In genomic region chr10:127534036-127534928, GRCm38 (mm10) we compare ENCODE assay signal across 8 mouse cellular contexts. TPM values are rescaled to one million over a fixed set of nuclear protein-coding genes. Genes with fewer than 3 reads are reported as not detected.
DNase-seq lines count a peak whose midpoint lies in the region; ATAC-seq and TF ChIP-seq lines count a peak whose summit lies in the region.

Gene Nxph4, minus strand, starts transcription at chr10:127534559.

- H3K4me1 ChIP-seq in heart, embryonic 11.5 days (ENCODE audit: control insufficient read depth, insufficient read depth, low read length): peaks cover 13% of the 10 kb centered on the region
- H3K4me1 ChIP-seq in heart, postnatal 0 days (ENCODE audit: control insufficient read depth, insufficient read depth): 0 out of 2 replicates have a peak, but pooled peaks cover 7% of the 10 kb centered on the region
- H3K4me1 ChIP-seq in limb, embryonic 11.5 days (ENCODE audit: control insufficient read depth, insufficient read depth, low read length): peaks cover 30% of the 10 kb centered on the region
- peaks cover 32% of the 10 kb centered on the region for H3K4me1 ChIP-seq in olfactory bulb, adult 2 months (ENCODE audit: control insufficient read depth, insufficient read depth, low read length)

- WGBS in heart, embryonic 11.5 days (ENCODE audit: insufficient replicate concordance): 1% methylated on average over 60 of the region's 78 CpGs
- WGBS in heart, postnatal 0 days: under 1% methylated on average over 65 of the region's 78 CpGs
- WGBS in limb, embryonic 11.5 days: 1% methylated on average over 49 of the region's 78 CpGs
- 2% methylated on average over 65 of the region's 78 CpGs for WGBS in olfactory bulb, adult 2 months

- peaks cover 76% of the 10 kb centered on the region for H3K27me3 ChIP-seq in heart, embryonic 11.5 days (ENCODE audit: control insufficient read depth, insufficient read depth, low read length)
- H3K27me3 ChIP-seq in heart, postnatal 0 days (ENCODE audit: control insufficient read depth, insufficient read depth, low read length): peaks cover 83% of the 10 kb centered on the region
- peaks cover 73% of the 10 kb centered on the region for H3K27me3 ChIP-seq in limb, embryonic 11.5 days (ENCODE audit: control insufficient read depth, insufficient read depth, low read length)

- TF ChIP-seq CTCF in heart, postnatal 0 days (IDR thresholded peaks at IDR 0.05; ENCODE audit: low read depth): no peak
- no peak for TF ChIP-seq CTCF in olfactory bulb, adult 2 months (IDR thresholded peaks at IDR 0.05; ENCODE audit: insufficient read depth, low read depth, low read length)

- H3K9ac ChIP-seq in heart, embryonic 11.5 days (ENCODE audit: low read depth, low read length): peak within 1 kb of the TSS; percentile 54
- 0 out of 2 replicates have a peak within 1 kb of the TSS, but pooled peaks have one; percentile 8 for H3K9ac ChIP-seq in heart, postnatal 0 days (replicated peaks; ENCODE audit: low read depth, low read length)
- H3K9ac ChIP-seq in limb, embryonic 11.5 days (ENCODE audit: low read length): no peak within 1 kb of the TSS

- no peak for TF ChIP-seq EP300 in heart, postnatal 0 days (IDR thresholded peaks at IDR 0.05; ENCODE audit: low read depth)

- no peak for ATAC-seq in heart, embryonic 11.5 days (replicated peaks; ENCODE audit: insufficient number of reproducible peaks, low FRiP score, low TSS enrichment)
- ATAC-seq in heart, postnatal 0 days (ENCODE audit: insufficient read depth, low read depth): no peak; the same call in 1 of the 2 replicates
- ATAC-seq in limb, embryonic 11.5 days (ENCODE audit: insufficient number of reproducible peaks, low FRiP score, low TSS enrichment, low read depth): no peak

- H3K4me3 ChIP-seq in heart, embryonic 11.5 days (ENCODE audit: low read depth, low read length): peak within 1 kb of the TSS; percentile 41
- H3K4me3 ChIP-seq in heart, postnatal 0 days (ENCODE audit: low read depth, low read length): peak within 1 kb of the TSS; percentile 54
- H3K4me3 ChIP-seq in limb, embryonic 11.5 days (ENCODE audit: low read depth, low read length): peak within 1 kb of the TSS; percentile 34
- peak within 1 kb of the TSS; percentile 51 for H3K4me3 ChIP-seq in olfactory bulb, adult 2 months (ENCODE audit: insufficient read depth, low read depth, low read length)

- no peak within 1 kb of the TSS for H3K27ac ChIP-seq in heart, embryonic 11.5 days (ENCODE audit: low read depth, low read length)
- H3K27ac ChIP-seq in heart, postnatal 0 days (ENCODE audit: low read depth): no peak within 1 kb of the TSS
- H3K27ac ChIP-seq in limb, embryonic 11.5 days (replicated peaks; ENCODE audit: low read depth, low read length): no peak within 1 kb of the TSS
- H3K27ac ChIP-seq in olfactory bulb, adult 2 months (ENCODE audit: insufficient read depth, low read depth, low read length): no peak within 1 kb of the TSS

- peaks cover 1% of the 10 kb centered on the region; the same call in 1 of the 2 replicates for H3K36me3 ChIP-seq in heart, embryonic 11.5 days (ENCODE audit: control insufficient read depth, insufficient read depth, low read length)
- no peaks in the 10 kb centered on the region for H3K36me3 ChIP-seq in heart, postnatal 0 days (replicated peaks; ENCODE audit: control insufficient read depth, insufficient read depth, low read length)
- no peaks in the 10 kb centered on the region for H3K36me3 ChIP-seq in limb, embryonic 11.5 days (ENCODE audit: control insufficient read depth, insufficient read depth, low read length)

- H3K4me2 ChIP-seq in heart, embryonic 11.5 days: peak within 1 kb of the TSS; percentile 67
- H3K4me2 ChIP-seq in heart, postnatal 0 days (ENCODE audit: low read depth, low read length): peak within 1 kb of the TSS; percentile 84
- peak within 1 kb of the TSS; percentile 74 for H3K4me2 ChIP-seq in limb, embryonic 11.5 days (ENCODE audit: low read depth, severe bottlenecking)

- no peak for TF ChIP-seq POLR2A in olfactory bulb, adult 2 months (IDR thresholded peaks at IDR 0.05; ENCODE audit: insufficient read depth, low read depth, low read length)

- no peak for DNase-seq in heart, adult 18-20 months
- DNase-seq in R1 (ENCODE audit: low read depth, low spot score): peak; percentile 63
- DNase-seq in heart, postnatal 0 days (ENCODE audit: low spot score): no peak
- DNase-seq in limb, embryonic 11.5 days (ENCODE audit: low spot score): peak; percentile 51
- DNase-seq in spleen, postnatal 10 days (ENCODE audit: low spot score in 2 of 2): no peak
- DNase-seq in thymus, postnatal 0 days (ENCODE audit: low spot score): no peak

- H3K9me3 ChIP-seq in heart, embryonic 11.5 days (replicated peaks; ENCODE audit: control insufficient read depth, low read length): no peaks in the 10 kb centered on the region
- no peaks in the 10 kb centered on the region for H3K9me3 ChIP-seq in heart, postnatal 0 days (replicated peaks; ENCODE audit: control insufficient read depth, low read length)
- no peaks in the 10 kb centered on the region for H3K9me3 ChIP-seq in limb, embryonic 11.5 days (ENCODE audit: control insufficient read depth, low read length)

RNA-seq across cellular contexts. Expression of gene Nxph4, which starts in this region (rescaled TPM):
- polyA plus RNA-seq in heart, embryonic 11.5 days (2014; fragmentation: Nextera tagmentation; extraction: Ambion mirVana): 0.21 and 0.33 TPM in 2 replicates
- under 1 TPM; 0.35 to 0.39 TPM for total RNA-seq in heart, adult 18-20 months (2021)
- not detected in 2 replicates for total RNA-seq in heart, postnatal 0 days (2014; rRNA removed; ENCODE audit: low replicate concordance)
- polyA plus RNA-seq in heart, postnatal 0 days (2015; fragmentation: Nextera tagmentation; extraction: Ambion mirVana): 0.41 and 0.49 TPM in 2 replicates
- polyA plus RNA-seq in limb, embryonic 11.5 days (2014; fragmentation: Nextera tagmentation; extraction: Ambion mirVana): 0.95 and 1.2 TPM in 2 replicates
- not detected in 2 replicates for polyA plus RNA-seq in olfactory bulb, adult 2 months (2012; ENCODE audit: insufficient read depth, insufficient read length, low replicate concordance, missing spikeins)
- 0.19 and 0.23 TPM in 2 replicates for polyA plus RNA-seq in thymus, postnatal 0 days (2015; fragmentation: Nextera tagmentation; extraction: Ambion mirVana)

Comparison
In these comparisons a context has a peak if more than half of its experiments do, and no peak if none do; other contexts are left out.
1. DNase-seq: peak in R1 (single experiment) and limb, embryonic 11.5 days (single experiment); none in heart, adult 18-20 months (0 of 2), heart, postnatal 0 days (single experiment), spleen, postnatal 10 days (0 of 2) and thymus, postnatal 0 days (single experiment).
2. Peak in every context shown above with its lines, with median percentiles within 50 percentile points of each other: H3K4me2 ChIP-seq and H3K4me3 ChIP-seq.